Mouse (Mus musculus) G1E (cell line): ENCODE data around the gene Madd. TPM values are rescaled to one million over a fixed set of nuclear protein-coding genes. Genes with fewer than 3 reads are reported as not detected.

ENCODE experiments used
- ATAC-seq: 2 replicates; pipeline ENCODE4 v1.8.0; 2016; ENCODE audit warnings: mild to moderate bottlenecking; ENCODE audit not compliant: insufficient number of reproducible peaks, poor library complexity, low FRiP score, severe bottlenecking; ENCODE audit errors: extremely low read depth
- DNase-seq: peaks from one replicate; pipeline ENCODE4 v3.0.0; 2012; ENCODE audit warnings: low spot score
- H3K27me3 ChIP-seq: 2 replicates; pipeline ENCODE4 v1.6.1; 2012; ENCODE audit warnings: mild to moderate bottlenecking, low read length, inconsistent platforms; ENCODE audit not compliant: insufficient read depth
- H3K36me3 ChIP-seq: replicated peaks from 2 replicates; pipeline ENCODE3; 2012; ENCODE audit warnings: mild to moderate bottlenecking, inconsistent platforms
- H3K4me1 ChIP-seq: 2 replicates; pipeline ENCODE4 v1.6.1; 2012; ENCODE audit warnings: low read depth, low read length, inconsistent platforms, mixed read lengths; ENCODE audit not compliant: insufficient read depth
- H3K4me3 ChIP-seq: 2 replicates; pipeline ENCODE4 v1.5.1; 2012; ENCODE audit warnings: low read depth, mild to moderate bottlenecking, inconsistent platforms, low read length, moderate library complexity, mixed read lengths
- H3K9me3 ChIP-seq: replicated peaks from 2 replicates; pipeline ENCODE4 v1.6.1; 2012; ENCODE audit warnings: inconsistent platforms
- CTCF ChIP-seq: IDR thresholded peaks from 2 replicates; pipeline ENCODE4 v1.5.1; 2012; ENCODE audit warnings: low read depth, low read length, inconsistent platforms, mixed read lengths
- GATA1 ChIP-seq: IDR thresholded peaks from 2 replicates; pipeline ENCODE4 v1.6.1; 2012; ENCODE audit warnings: borderline replicate concordance, low read length, inconsistent platforms, mixed read lengths
- GATA2 ChIP-seq: IDR thresholded peaks from 2 replicates; pipeline ENCODE4 v1.6.1; 2012; ENCODE audit warnings: low read depth, low read length, inconsistent platforms, borderline replicate concordance
- POLR2AphosphoS5 ChIP-seq: IDR thresholded peaks from 2 replicates; pipeline ENCODE4 v1.6.1; 2012; ENCODE audit warnings: low read depth, low read length, inconsistent platforms; ENCODE audit not compliant: insufficient replicate concordance
- TAL1 ChIP-seq: conservative IDR thresholded peaks from 2 replicates; pipeline ENCODE4 v1.6.1; 2012; ENCODE audit warnings: low read depth, low read length, inconsistent platforms, mixed read lengths
- polyA plus RNA-seq: library from polyadenylated mRNA; stranded (reverse); fragments of >175 nt; gene quantifications from 2 replicates; pipeline ENCODE4 v1.2.3, GENCODE M21; 2012
- total RNA-seq, 2 experiments: library from RNA; stranded (forward) in 1 of 2; stranded (reverse) in 1 of 2; fragments of 200-1000 nt in 1 of 2; fragments of >200 nt in 1 of 2; fragmentation: Nextera tagmentation in 1 of 2; gene quantifications; 2 replicates each; pipeline ENCODE4 v1.2.3; 2014 to 2017

Gene Madd
- total and polyA plus RNA-seq, 3 experiments: 10.4 to 26.7 (median 18.0) TPM

GRCm38 (mm10) chr2:91118647-91119046, 65.0 kb downstream of the Madd start:
- no peak for DNase-seq
- Histone ChIP-seq H3K4me1 (peaks cover 21% of the 10 kb centered on the region), H3K9me3 (no peaks in the 10 kb centered on the region), H3K36me3 (peaks cover 40% of the 10 kb centered on the region), H3K4me3 (no peak overlapping the region), H3K27me3 (peaks cover 46% of the 10 kb centered on the region)
- ATAC-seq: no peak
- TF ChIP-seq CTCF (no peak), GATA1 (no peak), GATA2 (no peak), POLR2AphosphoS5 (no peak), TAL1 (no peak)

GRCm38 (mm10) chr2:91117585-91118275, 65.9 kb downstream of the Madd start, which contains the start of gene Mybpc3:
Mybpc3 (plus strand) TSS chr2:91118144.
- DNase-seq (no peak), ATAC-seq (no peak)
- no peak for TF ChIP-seq POLR2AphosphoS5
- TF ChIP-seq GATA1: no peak
- no peak for TF ChIP-seq GATA2
- TF ChIP-seq CTCF: no peak
- no peak for TF ChIP-seq TAL1
- H3K4me3 ChIP-seq: no peak within 1 kb of the TSS
- no peaks in the 10 kb centered on the region for H3K9me3 ChIP-seq
- H3K27me3 ChIP-seq: peaks cover 37% of the 10 kb centered on the region
- peaks cover 30% of the 10 kb centered on the region for H3K4me1 ChIP-seq
- peaks cover 50% of the 10 kb centered on the region for H3K36me3 ChIP-seq

GRCm38 (mm10) chr2:91116842-91117241, 66.8 kb downstream of the Madd start:
- Histone ChIP-seq H3K4me3 (no peak overlapping the region), H3K36me3 (peaks cover 58% of the 10 kb centered on the region), H3K27me3 (peaks cover 29% of the 10 kb centered on the region), H3K9me3 (no peaks in the 10 kb centered on the region), H3K4me1 (peaks cover 39% of the 10 kb centered on the region)
- no peak for TF ChIP-seq GATA1
- no peak for TF ChIP-seq CTCF
- TF ChIP-seq GATA2: no peak
- TF ChIP-seq TAL1: no peak
- no peak for TF ChIP-seq POLR2AphosphoS5
- no peak for ATAC-seq
- no peak for DNase-seq

GRCm38 (mm10) chr2:91115578-91115970, 68.1 kb downstream of the Madd start:
- H3K9me3 ChIP-seq: no peaks in the 10 kb centered on the region
- peaks cover 17% of the 10 kb centered on the region for H3K27me3 ChIP-seq
- DNase-seq: no peak
- peaks cover 47% of the 10 kb centered on the region for H3K4me1 ChIP-seq
- no peak overlapping the region for H3K4me3 ChIP-seq
- peaks cover 71% of the 10 kb centered on the region for H3K36me3 ChIP-seq
- ATAC-seq: no peak
- no peak for TF ChIP-seq GATA2
- no peak for TF ChIP-seq POLR2AphosphoS5
- TF ChIP-seq TAL1: no peak
- TF ChIP-seq GATA1: no peak
- TF ChIP-seq CTCF: no peak

- Histone ChIP-seq H3K4me3 (no peak overlapping the region), H3K27me3 (peaks cover 11% of the 10 kb centered on the region), H3K36me3 (peaks cover 76% of the 10 kb centered on the region), H3K4me1 (peaks cover 49% of the 10 kb centered on the region), H3K9me3 (no peaks in the 10 kb centered on the region)
- TF ChIP-seq POLR2AphosphoS5 (no peak), GATA2 (no peak), CTCF (peak; percentile 84), TAL1 (no peak)
- DNase-seq: peak; percentile 68
- peak; percentile 52 for ATAC-seq
Measured at GRCm38 (mm10) chr2:91114781-91115577, 68.7 kb downstream of the Madd start.

GRCm38 (mm10) chr2:91113852-91114251, 69.8 kb downstream of the Madd start:
- no peak for TF ChIP-seq GATA1
- TF ChIP-seq POLR2AphosphoS5: no peak
- TF ChIP-seq GATA2: no peak
- TF ChIP-seq CTCF: no peak
- TF ChIP-seq TAL1: no peak
- Histone ChIP-seq H3K4me1 (peaks cover 48% of the 10 kb centered on the region), H3K4me3 (no peak overlapping the region), H3K36me3 (peaks cover 88% of the 10 kb centered on the region), H3K27me3 (no peaks in the 10 kb centered on the region), H3K9me3 (no peaks in the 10 kb centered on the region)
- ATAC-seq (no peak), DNase-seq (no peak)
